Mouse (Mus musculus) ES-Bruce4 (cell line): ENCODE results near the gene Cdk17. TPM values are rescaled to one million over a fixed set of nuclear protein-coding genes. Genes with fewer than 3 reads are reported as not detected.
A peak's percentile ranks its signal among the peaks of the same experiment; 100 is the strongest.

Experiments used
- H3K27ac ChIP-seq: 2 replicates; pipeline ENCODE4 v1.5.1; 2012; ENCODE audit warnings: low read length, inconsistent platforms; ENCODE audit not compliant: insufficient read depth
- H3K27me3 ChIP-seq: 2 replicates; pipeline ENCODE4 v1.6.1; 2012; ENCODE audit warnings: mild to moderate bottlenecking, low read length, inconsistent platforms; ENCODE audit not compliant: control insufficient read depth, poor library complexity, insufficient read depth, severe bottlenecking
- H3K36me3 ChIP-seq: 2 replicates; pipeline ENCODE4 v1.6.1; 2012; ENCODE audit warnings: inconsistent platforms, mild to moderate bottlenecking, low read length, moderate library complexity; ENCODE audit not compliant: control insufficient read depth, poor library complexity, insufficient read depth, severe bottlenecking
- H3K4me1 ChIP-seq: one replicate; pipeline ENCODE4 v1.8.1; 2011; ENCODE audit warnings: low read length; ENCODE audit not compliant: control insufficient read depth, insufficient read depth
- H3K4me3 ChIP-seq: 2 replicates; pipeline ENCODE4 v1.5.1; 2011; ENCODE audit warnings: low read depth, mild to moderate bottlenecking, low read length
- H3K9ac ChIP-seq: 2 replicates; pipeline ENCODE4 v1.6.1; 2012; ENCODE audit warnings: low read depth, mild to moderate bottlenecking, inconsistent platforms; ENCODE audit not compliant: poor library complexity, severe bottlenecking
- H3K9me3 ChIP-seq: replicated peaks from 2 replicates; pipeline ENCODE4 v1.6.1; 2012; ENCODE audit warnings: mild to moderate bottlenecking, low read length, inconsistent platforms; ENCODE audit not compliant: control insufficient read depth, poor library complexity, insufficient read depth, severe bottlenecking
- CTCF ChIP-seq: IDR thresholded peaks from one replicate; pipeline ENCODE4 v1.8.1; 2011; ENCODE audit warnings: low read depth, low read length
- EP300 ChIP-seq: IDR thresholded peaks from 2 replicates; pipeline ENCODE4 v1.6.1; 2011; ENCODE audit warnings: low read depth, low read length; ENCODE audit not compliant: insufficient read depth
- POLR2A ChIP-seq: IDR thresholded peaks from one replicate; pipeline ENCODE4 v1.8.1; 2011; ENCODE audit warnings: low read length; ENCODE audit not compliant: insufficient read depth
- polyA plus RNA-seq: library from polyadenylated mRNA; stranded (reverse); fragments of >200 nt; gene quantifications from 2 replicates; pipeline ENCODE4 v1.2.4, GENCODE M21; 2011; ENCODE audit warnings: low read depth; ENCODE audit not compliant: missing spikeins, insufficient read depth, insufficient read length

Gene Cdk17
- polyA plus RNA-seq, 1 experiment = 44.2 TPM

DNA sequence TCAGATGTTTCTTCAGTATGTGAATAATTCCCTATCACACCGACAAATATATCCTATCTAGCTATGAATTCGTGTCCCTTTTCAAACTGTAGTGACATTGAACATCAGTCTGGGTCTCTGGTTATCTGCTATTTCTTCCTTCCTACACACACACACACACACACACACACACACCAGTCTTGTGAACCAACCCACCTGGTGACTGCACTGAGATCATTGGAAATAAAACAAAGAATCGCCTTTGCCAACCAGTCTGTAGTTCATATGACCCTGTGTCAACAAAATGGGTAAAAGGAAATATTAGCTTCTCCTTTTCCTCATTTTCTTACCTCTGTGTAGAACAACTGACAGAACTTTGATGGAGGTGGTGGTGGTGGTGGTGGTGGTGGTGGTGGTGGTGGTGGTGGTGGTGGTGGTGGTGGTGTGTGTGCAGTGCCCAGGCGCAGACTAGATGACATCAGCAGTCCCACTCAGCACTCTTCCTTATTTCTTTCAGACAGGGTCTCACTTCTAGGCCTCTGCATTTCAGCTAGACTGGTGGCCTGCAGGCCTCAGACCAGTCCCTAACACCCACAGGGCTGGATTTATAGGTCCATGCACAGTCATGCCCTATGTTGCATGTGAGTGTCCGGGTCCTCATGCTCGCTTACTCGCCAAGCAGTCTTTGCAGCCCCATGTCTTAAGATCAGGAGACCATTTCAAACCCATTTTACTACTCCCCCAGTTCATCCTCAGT lies 85.7 kb downstream of the Cdk17 start:
- H3K9me3 ChIP-seq = no peaks in the 10 kb centered on the region
- no peak overlapping the region for H3K27ac ChIP-seq
- no peak for TF ChIP-seq CTCF
- no peak for TF ChIP-seq POLR2A
- TF ChIP-seq EP300 = no peak
- H3K4me3 ChIP-seq = no peak overlapping the region
- peaks cover 5% of the 10 kb centered on the region; the same call in 1 of the 2 replicates for H3K36me3 ChIP-seq
- no peak overlapping the region for H3K9ac ChIP-seq
- H3K4me1 ChIP-seq = peaks cover 3% of the 10 kb centered on the region
- no peaks in the 10 kb centered on the region for H3K27me3 ChIP-seq

DNA sequence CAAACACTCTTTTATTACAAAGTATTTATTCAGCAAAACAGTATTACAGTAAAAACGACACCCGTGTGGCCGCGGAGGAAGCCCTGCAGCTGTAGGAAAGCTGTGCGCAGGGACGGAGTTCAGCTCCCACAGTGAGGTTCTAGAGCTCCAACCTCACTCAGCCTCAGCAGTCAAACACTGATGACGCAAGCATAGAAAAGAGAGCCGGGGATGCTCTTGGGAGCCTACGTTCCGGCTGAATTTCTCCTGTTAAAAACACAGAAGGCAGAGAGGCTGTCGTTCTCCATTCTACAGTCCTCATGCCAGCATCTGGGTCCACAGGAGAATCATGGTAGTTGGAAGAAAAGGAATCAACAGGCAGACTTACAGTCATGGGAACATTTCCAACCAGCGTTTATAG lies 86.7 kb downstream of the Cdk17 start:
- TF ChIP-seq POLR2A = no peak
- no peak for TF ChIP-seq EP300
- TF ChIP-seq CTCF = no peak
- Histone ChIP-seq H3K4me1 (peaks cover 3% of the 10 kb centered on the region), H3K9ac (no peak overlapping the region), H3K9me3 (no peaks in the 10 kb centered on the region), H3K27me3 (no peaks in the 10 kb centered on the region), H3K36me3 (peaks cover 3% of the 10 kb centered on the region; the same call in 1 of the 2 replicates), H3K27ac (peak overlapping the region; percentile 22; the same call in 1 of the 2 replicates), H3K4me3 (no peak overlapping the region)

DNA sequence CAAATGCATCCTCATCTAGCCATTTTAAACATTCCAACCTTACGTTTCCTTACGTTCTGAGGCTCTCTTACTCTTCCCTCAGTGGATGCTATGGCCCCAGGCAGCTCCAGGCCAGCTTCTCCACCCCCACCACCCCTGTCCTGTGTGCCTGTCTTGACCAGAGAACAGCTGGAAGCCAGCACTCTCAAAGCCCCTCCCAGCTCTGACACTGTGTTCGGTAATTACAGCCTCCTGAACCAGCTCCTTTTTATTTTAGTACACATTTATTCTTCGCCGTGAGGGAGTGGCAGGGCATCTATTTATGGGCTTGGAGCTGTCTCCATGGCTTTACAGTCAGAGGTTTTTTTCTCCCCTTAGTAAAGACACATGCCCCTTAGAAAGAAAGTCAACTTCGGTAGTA lies 87.2 kb downstream of the Cdk17 start:
- no peaks in the 10 kb centered on the region for H3K27me3 ChIP-seq
- H3K4me1 ChIP-seq = peaks cover 3% of the 10 kb centered on the region
- no peaks in the 10 kb centered on the region for H3K9me3 ChIP-seq
- H3K4me3 ChIP-seq = no peak overlapping the region
- H3K36me3 ChIP-seq = peaks cover 3% of the 10 kb centered on the region; the same call in 1 of the 2 replicates
- TF ChIP-seq CTCF (no peak), EP300 (peak; percentile 52; the same call in 1 of the 2 replicates)
- no peak overlapping the region for H3K9ac ChIP-seq
- peak overlapping the region; percentile 22; the same call in 1 of the 2 replicates for H3K27ac ChIP-seq

DNA sequence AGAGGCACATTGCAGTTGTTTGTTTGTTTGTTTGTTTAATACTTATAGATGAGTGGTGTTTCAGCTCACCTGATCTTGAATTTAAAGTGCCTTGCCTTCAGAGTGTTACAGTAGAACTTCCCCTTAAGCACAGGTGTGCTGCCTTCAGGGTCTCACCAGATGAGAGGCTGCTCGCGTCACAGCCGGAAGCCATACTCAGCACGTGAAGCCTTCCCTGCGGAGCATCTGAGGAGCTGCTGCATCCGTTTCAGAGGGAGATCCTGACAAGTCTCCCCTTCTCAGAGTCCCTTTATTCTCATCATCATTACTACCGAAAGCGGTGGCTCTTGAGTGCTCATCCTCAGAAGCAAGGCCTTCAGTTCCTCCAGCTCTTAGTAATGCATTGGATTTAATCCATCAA lies 87.7 kb downstream of the Cdk17 start:
- Histone ChIP-seq H3K4me1 (peaks cover 3% of the 10 kb centered on the region), H3K27ac (no peak overlapping the region), H3K27me3 (no peaks in the 10 kb centered on the region), H3K4me3 (no peak overlapping the region), H3K9ac (no peak overlapping the region), H3K9me3 (no peaks in the 10 kb centered on the region), H3K36me3 (peaks cover 3% of the 10 kb centered on the region; the same call in 1 of the 2 replicates)
- TF ChIP-seq POLR2A = no peak
- no peak for TF ChIP-seq CTCF
- no peak for TF ChIP-seq EP300

DNA sequence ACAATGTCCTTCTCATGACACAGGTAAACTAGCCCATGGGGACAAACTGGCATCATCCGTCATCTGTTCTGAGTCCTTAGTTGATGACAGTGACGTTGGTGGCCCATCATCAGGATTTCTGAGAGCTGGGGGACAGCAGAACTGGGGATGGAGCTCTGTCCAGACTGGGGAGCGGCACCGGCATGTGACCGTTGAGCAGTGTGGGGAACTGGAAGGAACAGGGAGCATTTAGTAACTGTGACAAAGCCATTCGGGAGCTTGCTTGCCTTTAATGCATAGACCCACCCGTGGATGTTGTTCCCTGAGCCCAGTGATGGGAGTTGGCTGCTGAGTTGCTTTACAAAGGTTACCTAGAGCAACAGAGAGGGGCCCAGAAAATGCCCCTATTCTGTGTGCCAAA lies 89.2 kb downstream of the Cdk17 start:
- peaks cover 5% of the 10 kb centered on the region for H3K4me1 ChIP-seq

DNA sequence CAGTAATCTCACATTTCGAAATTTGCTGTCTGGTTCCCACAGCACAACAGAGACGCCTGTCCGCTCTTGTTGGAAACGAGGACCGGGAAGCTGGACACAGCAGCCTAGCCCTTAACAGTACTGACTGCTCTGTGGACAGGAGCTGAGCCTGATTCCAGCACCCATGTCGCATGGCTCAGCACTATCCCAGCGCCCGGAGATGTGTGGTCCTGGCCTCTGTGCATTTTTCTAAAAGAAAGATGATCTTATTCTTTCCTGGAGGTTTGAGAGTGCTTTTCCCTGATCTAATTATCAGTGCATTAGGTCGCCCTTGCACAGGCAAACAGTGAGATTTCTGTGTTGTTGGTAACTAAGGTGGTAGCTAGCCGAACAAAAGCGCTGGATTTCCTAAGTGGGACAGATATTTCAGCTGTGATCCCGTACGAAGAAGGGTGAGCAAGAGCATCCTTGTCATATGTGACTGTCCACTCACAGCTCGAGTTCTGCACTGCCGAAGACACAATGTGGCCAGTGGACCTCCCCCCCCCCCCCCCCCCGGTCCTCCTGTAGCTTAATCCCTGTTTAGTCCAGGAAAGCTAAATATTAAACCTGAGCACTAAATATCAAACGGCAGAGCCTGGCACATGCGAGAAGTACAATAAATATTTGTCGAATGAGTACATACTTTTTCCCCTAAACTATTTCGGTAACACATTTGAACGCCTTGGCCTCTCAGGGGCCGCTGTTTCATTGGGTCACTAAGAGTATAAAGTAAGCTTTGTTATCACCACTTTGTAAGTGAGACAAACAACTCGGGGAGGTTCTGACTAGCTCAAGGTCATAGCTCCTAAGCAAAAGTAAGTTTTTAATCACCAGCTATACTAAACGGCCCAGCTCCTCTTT lies 90.0 kb downstream of the Cdk17 start:
- Histone ChIP-seq H3K9me3 (no peaks in the 10 kb centered on the region), H3K36me3 (peaks cover 3% of the 10 kb centered on the region; the same call in 1 of the 2 replicates), H3K4me1 (peaks cover 5% of the 10 kb centered on the region), H3K4me3 (no peak overlapping the region), H3K27me3 (no peaks in the 10 kb centered on the region), H3K9ac (no peak overlapping the region), H3K27ac (no peak overlapping the region)
- no peak for TF ChIP-seq POLR2A
- TF ChIP-seq EP300 = no peak
- TF ChIP-seq CTCF = no peak

More for the DNA sequence above, 89.2 kb downstream of the Cdk17 start:
- H3K4me3 ChIP-seq = no peak overlapping the region
- H3K27me3 ChIP-seq = no peaks in the 10 kb centered on the region
- H3K9ac ChIP-seq = no peak overlapping the region
- no peaks in the 10 kb centered on the region for H3K9me3 ChIP-seq
- TF ChIP-seq POLR2A (no peak), EP300 (no peak), CTCF (no peak)
- H3K36me3 ChIP-seq = peaks cover 3% of the 10 kb centered on the region; the same call in 1 of the 2 replicates
- no peak overlapping the region for H3K27ac ChIP-seq
